ENCODE assay signal across 8 mouse cellular contexts in genomic region chr7:144914948-144915750, GRCm38 (mm10). TPM values are rescaled to one million over a fixed set of nuclear protein-coding genes. Genes with fewer than 3 reads are reported as not detected.
DNase-seq lines count a peak whose midpoint lies in the region; ATAC-seq and TF ChIP-seq lines count a peak whose summit lies in the region.

LTO1 (plus strand) TSS chr7:144915100.

- peak within 1 kb of the TSS; percentile 82 for H3K9ac ChIP-seq in embryonic facial prominence, embryonic 12.5 days
- H3K9ac ChIP-seq in limb, embryonic 14.5 days (ENCODE audit: low read depth, low read length, severe bottlenecking), result peak within 1 kb of the TSS; percentile 66
- peak within 1 kb of the TSS; percentile 78 for H3K9ac ChIP-seq in midbrain, postnatal 0 days (replicated peaks; ENCODE audit: low read length, poor library complexity, severe bottlenecking)

- H3K27ac ChIP-seq in embryonic facial prominence, embryonic 12.5 days, result peak within 1 kb of the TSS; percentile 70; the same call in 1 of the 2 replicates
- peak within 1 kb of the TSS; percentile 70 for H3K27ac ChIP-seq in kidney, adult 2 months (ENCODE audit: insufficient read depth, low read depth, low read length)
- H3K27ac ChIP-seq in limb, embryonic 14.5 days (replicated peaks; ENCODE audit: low read depth, low read length), result peak within 1 kb of the TSS; percentile 33
- H3K27ac ChIP-seq in midbrain, postnatal 0 days (ENCODE audit: low read depth, low read length), result peak within 1 kb of the TSS; percentile 76

- H3K4me3 ChIP-seq in embryonic facial prominence, embryonic 12.5 days, result peak within 1 kb of the TSS; percentile 91
- peak within 1 kb of the TSS; percentile 93 for H3K4me3 ChIP-seq in kidney, adult 2 months (ENCODE audit: insufficient read depth, low read depth, low read length)
- peak within 1 kb of the TSS; percentile 63 for H3K4me3 ChIP-seq in limb, embryonic 14.5 days (replicated peaks; ENCODE audit: low read length)
- H3K4me3 ChIP-seq in midbrain, postnatal 0 days (ENCODE audit: low read depth, low read length), result peak within 1 kb of the TSS; percentile 75

- DNase-seq in 3T3-L1 (ENCODE audit: low read depth, low spot score), result peak; percentile 89
- peak; percentile 87 for DNase-seq in adrenal gland, postnatal 25 days
- DNase-seq in heart, adult 11 months, result peak; percentile 99
- peak; percentile 95 for DNase-seq in kidney, adult 2 months
- DNase-seq in limb, embryonic 14.5 days (ENCODE audit: low spot score), result peak; percentile 93
- peak; percentile 96 for DNase-seq in midbrain, postnatal 0 days (ENCODE audit: low spot score)
- DNase-seq in spleen, postnatal 14 days (ENCODE audit: low spot score in 2 of 2), result peak; percentile 77 to 80

- peak within 1 kb of the TSS; percentile 91 for H3K4me2 ChIP-seq in embryonic facial prominence, embryonic 12.5 days (replicated peaks)
- peak within 1 kb of the TSS; percentile 68 for H3K4me2 ChIP-seq in limb, embryonic 14.5 days (replicated peaks; ENCODE audit: low read depth, low read length, severe bottlenecking)
- peak within 1 kb of the TSS; percentile 94 for H3K4me2 ChIP-seq in midbrain, postnatal 0 days (ENCODE audit: low read depth, low read length, poor library complexity, severe bottlenecking)

- peak; percentile 91 for ATAC-seq in embryonic facial prominence, embryonic 12.5 days (ENCODE audit: insufficient number of reproducible peaks, insufficient read depth, low FRiP score, low TSS enrichment)
- ATAC-seq in limb, embryonic 14.5 days (ENCODE audit: low FRiP score, low read depth), result peak; percentile 94
- ATAC-seq in midbrain, postnatal 0 days (ENCODE audit: low FRiP score), result peak; percentile 92

- WGBS in embryonic facial prominence, embryonic 12.5 days, result 1% methylated on average over 55 of the region's 55 CpGs
- under 1% methylated on average over 55 of the region's 55 CpGs for WGBS in kidney, adult 2 months
- WGBS in limb, embryonic 14.5 days, result under 1% methylated on average over 55 of the region's 55 CpGs
- WGBS in midbrain, postnatal 0 days, result under 1% methylated on average over 55 of the region's 55 CpGs

- no peaks in the 10 kb centered on the region for H3K9me3 ChIP-seq in embryonic facial prominence, embryonic 12.5 days
- no peaks in the 10 kb centered on the region for H3K9me3 ChIP-seq in limb, embryonic 14.5 days (ENCODE audit: control insufficient read depth, low read length)
- H3K9me3 ChIP-seq in midbrain, postnatal 0 days (ENCODE audit: low read length), result no peaks in the 10 kb centered on the region

- no peak for TF ChIP-seq POLR2A in kidney, adult 2 months (IDR thresholded peaks at IDR 0.05; ENCODE audit: low read depth, low read length)
- TF ChIP-seq POLR2A in limb, embryonic 14.5 days (IDR thresholded peaks at IDR 0.05; ENCODE audit: borderline replicate concordance, extremely low read depth, insufficient read depth, insufficient read length), result peak; percentile 85; the same call in 1 of the 2 replicates

- H3K36me3 ChIP-seq in embryonic facial prominence, embryonic 12.5 days, result peaks cover 26% of the 10 kb centered on the region
- H3K36me3 ChIP-seq in kidney, adult 2 months (ENCODE audit: control insufficient read depth, insufficient read depth, low read length), result no peaks in the 10 kb centered on the region
- peaks cover 20% of the 10 kb centered on the region for H3K36me3 ChIP-seq in limb, embryonic 14.5 days (ENCODE audit: control insufficient read depth, insufficient read depth, low read length)
- H3K36me3 ChIP-seq in midbrain, postnatal 0 days (ENCODE audit: insufficient read depth, low read length), result peaks cover 25% of the 10 kb centered on the region

- peaks cover 10% of the 10 kb centered on the region for H3K4me1 ChIP-seq in embryonic facial prominence, embryonic 12.5 days
- H3K4me1 ChIP-seq in kidney, adult 2 months (ENCODE audit: control insufficient read depth, insufficient read depth, low read length), result no peaks in the 10 kb centered on the region; the same call in 1 of the 2 replicates
- peaks cover 8% of the 10 kb centered on the region for H3K4me1 ChIP-seq in limb, embryonic 14.5 days (ENCODE audit: control insufficient read depth, insufficient read depth, low read length)
- H3K4me1 ChIP-seq in midbrain, postnatal 0 days (ENCODE audit: insufficient read depth, low read length), result peaks cover 4% of the 10 kb centered on the region; the same call in 1 of the 2 replicates

- TF ChIP-seq CTCF in kidney, adult 2 months (conservative IDR thresholded peaks at IDR 0.05; ENCODE audit: insufficient read depth, insufficient read length, low read depth, low read length), result no peak
- no peak for TF ChIP-seq CTCF in midbrain, postnatal 0 days (IDR thresholded peaks at IDR 0.05)

- H3K27me3 ChIP-seq in embryonic facial prominence, embryonic 12.5 days, result no peaks in the 10 kb centered on the region
- H3K27me3 ChIP-seq in kidney, adult 2 months (replicated peaks; ENCODE audit: control insufficient read depth, insufficient read depth, low read length), result no peaks in the 10 kb centered on the region
- no peaks in the 10 kb centered on the region for H3K27me3 ChIP-seq in limb, embryonic 14.5 days (ENCODE audit: control insufficient read depth, insufficient read depth, low read length)
- no peaks in the 10 kb centered on the region for H3K27me3 ChIP-seq in midbrain, postnatal 0 days (ENCODE audit: insufficient read depth, low read length)

RNA-seq across cellular contexts. Expression of gene LTO1, which starts in this region (rescaled TPM):
- 18.7 and 27.1 TPM in 2 replicates for total RNA-seq in adrenal gland, postnatal 25 days (2021)
- polyA plus RNA-seq in embryonic facial prominence, embryonic 12.5 days (2016; fragmentation: Nextera tagmentation; extraction: Ambion mirVana), result 25.2 and 25.5 TPM in 2 replicates
- polyA plus RNA-seq in kidney, adult 2 months (2012; rRNA removed), result 19.0 and 19.8 TPM in 2 replicates
- 24.9 and 46.5 TPM in 2 replicates for polyA plus RNA-seq in limb, embryonic 14.5 days (2012; rRNA removed)
- polyA plus RNA-seq in limb, embryonic 14.5 days (2014; fragmentation: Nextera tagmentation; extraction: Ambion mirVana), result 22.0 and 26.2 TPM in 2 replicates
- total RNA-seq in midbrain, postnatal 0 days (2014; rRNA removed), result 19.2 and 19.8 TPM in 2 replicates
- 17.9 and 18.9 TPM in 2 replicates for polyA plus RNA-seq in midbrain, postnatal 0 days (2015; fragmentation: Nextera tagmentation; extraction: Ambion mirVana)

Comparison
In these comparisons a context has a peak if more than half of its experiments do, and no peak if none do; other contexts are left out.
1. Peak in every context shown above with its lines: DNase-seq, ATAC-seq, H3K4me3 ChIP-seq and H3K27ac ChIP-seq.